Mouse (Mus musculus) c-Kit-positive CD71-negative TER-119-negative erythroid progenitor cells, embryonic 14.5 days (primary cell): ENCODE data around the gene Eif1ad.
"Not testable (repeated sequence)": the region's sequence is repeated elsewhere in the genome, so short reads cannot be mapped to it uniquely, and the experiment has no call there.

Source experiments
- DNase-seq: peaks from one replicate; pipeline ENCODE4 v3.0.0-alpha.2; 2013; ENCODE audit warnings: low read depth

Eif1ad gene

DNA sequence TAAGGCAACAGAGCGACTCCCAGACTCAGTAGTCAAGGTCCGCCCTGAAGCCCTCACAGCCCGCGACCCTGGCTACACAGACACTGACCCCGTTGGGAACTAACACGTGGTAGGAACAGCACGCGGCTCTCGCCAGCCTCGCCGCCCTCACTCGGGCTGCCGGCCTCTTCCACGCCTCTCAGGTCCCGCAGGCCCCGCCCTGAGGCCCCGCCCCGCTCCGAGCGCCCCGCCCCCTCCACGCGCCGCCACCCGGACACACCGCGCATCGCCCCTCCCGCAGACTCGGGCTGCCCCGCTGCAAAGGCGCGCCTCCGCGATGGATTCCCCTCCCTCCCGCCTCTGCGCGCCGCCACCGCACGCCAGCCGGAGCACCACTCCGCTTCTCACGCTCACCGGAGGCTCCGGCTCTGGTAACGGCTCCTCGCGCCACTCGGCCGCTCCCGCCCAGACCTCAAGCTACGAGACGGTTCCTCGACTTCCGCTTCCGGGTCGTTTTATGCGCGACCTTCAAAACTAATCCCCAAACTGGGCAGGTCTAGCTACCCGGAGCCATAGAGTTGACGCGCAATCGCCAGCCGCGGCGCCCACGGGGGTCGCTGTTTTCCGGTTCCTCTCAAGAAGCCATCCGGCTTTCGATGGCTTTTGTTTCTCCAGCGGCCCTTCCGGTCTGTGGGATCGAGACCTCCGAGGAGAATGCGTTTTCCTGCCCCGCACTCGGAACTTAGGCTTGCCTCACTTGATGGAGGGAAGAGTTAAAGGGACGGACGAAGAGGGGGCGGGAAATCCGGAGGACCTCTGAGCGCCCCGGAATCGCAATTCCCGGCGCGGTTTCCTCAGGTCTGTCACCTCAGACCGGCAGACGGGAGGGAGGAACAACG is at the start of gene Eif1ad:
Gene Eif1ad, plus strand, starts transcription at position 567 of the 878 bp plus-strand sequence.
- peak; percentile 96 for DNase-seq

DNA sequence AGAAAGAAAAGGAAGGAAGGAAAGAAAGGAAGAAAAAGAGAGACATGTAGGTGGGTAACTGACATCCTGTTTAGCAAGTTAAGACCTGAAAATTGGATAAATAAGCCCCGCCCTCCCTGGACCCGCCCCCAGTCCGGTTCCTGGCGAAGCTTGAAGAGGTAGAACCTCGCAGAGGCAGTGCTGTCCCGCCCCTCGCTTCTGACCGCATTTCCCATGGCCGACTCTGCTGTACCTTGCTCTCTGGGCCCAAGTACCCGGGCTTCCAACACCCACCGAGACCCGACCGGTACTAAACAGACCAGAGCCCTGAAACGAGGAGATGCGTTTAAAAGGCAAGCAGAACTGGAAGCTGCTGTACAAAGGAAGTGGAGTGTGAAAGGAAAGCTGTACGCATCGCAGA is 42.7 kb upstream of the Eif1ad start:
- no peak for DNase-seq

DNA sequence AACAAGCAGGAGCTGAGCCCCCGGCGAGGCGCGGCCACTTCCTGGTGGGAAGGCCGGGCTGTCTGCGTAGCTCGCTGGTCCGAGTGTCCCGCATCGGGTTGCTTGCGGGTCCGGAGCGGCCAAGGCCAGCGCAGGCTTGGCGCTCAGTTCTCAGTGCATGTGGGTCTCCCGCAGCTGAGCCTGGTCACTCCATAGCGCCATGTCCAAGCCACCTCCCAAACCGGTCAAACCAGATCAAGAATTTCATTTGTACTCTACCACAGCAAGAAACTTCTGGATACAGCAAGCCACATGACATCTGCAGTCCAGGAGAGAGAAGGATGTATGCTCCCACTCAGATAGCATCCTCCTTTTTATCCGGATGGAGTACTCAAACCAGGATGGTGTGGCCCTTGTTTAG is 38.6 kb upstream of the Eif1ad start:
- DNase-seq, result no peak

DNA sequence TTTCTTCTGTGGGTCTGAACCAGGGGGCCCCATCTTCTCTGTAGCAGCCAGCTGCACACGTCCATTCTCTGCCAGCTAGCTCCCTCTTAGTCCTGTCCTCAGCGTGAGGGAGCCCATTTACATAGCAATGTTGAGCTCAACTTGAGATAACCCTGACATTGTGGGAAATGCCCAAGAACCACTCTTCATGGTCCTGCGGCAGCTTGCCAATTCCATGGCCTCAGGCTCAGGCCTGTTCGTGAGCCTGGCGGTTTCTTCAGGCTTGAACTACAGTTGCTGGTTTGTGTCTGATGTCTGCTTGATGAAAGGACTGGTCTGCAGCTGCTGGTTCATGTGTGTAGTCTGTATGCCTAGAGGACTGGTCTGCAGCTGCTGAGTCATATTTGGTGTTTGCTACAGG is 31.8 kb upstream of the Eif1ad start:
- no peak for DNase-seq

DNA sequence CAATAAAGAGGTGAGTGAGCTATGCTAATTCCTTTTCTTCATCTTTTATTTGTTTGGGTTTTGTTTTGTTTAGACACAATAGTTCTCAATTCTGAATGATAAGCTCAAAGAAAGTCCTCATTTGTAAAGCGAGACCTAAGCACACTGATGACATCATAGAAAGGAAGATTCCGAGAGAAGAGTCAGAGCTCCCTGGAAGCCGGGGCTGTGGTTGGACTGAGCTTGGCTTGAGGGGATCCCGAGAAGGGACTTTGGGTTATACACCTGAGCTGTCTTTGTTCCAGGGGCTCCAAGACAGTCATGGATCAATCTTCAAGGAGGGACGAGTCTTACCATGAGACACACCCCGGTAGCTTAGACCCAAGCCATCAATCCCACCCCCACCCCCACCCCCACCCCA is 31.1 kb upstream of the Eif1ad start, which contains the start of gene Catsper1:
Gene Catsper1, plus strand, starts transcription at position 301 of the 400 bp plus-strand sequence.
- DNase-seq, result no peak

DNA sequence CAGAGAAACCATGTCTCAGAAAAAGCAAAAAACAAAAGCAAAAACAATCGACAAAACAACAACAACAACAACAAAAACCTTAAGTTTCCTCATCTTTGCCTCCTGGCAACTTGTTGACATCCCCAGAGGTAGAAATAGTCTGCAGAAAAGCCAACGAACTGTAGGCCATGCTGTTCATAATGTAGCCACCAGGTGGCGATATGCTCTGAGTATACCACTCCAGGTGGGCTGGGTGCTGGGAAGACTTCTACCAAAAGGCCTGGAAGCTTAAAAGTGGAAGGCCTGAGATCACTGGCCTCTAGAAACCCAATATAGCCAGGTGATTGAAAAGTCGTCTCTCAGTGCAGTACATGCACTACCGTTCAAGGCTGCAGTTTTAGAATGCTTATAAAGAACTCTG is 28.6 kb upstream of the Eif1ad start:
- peak; percentile 53 for DNase-seq

DNA sequence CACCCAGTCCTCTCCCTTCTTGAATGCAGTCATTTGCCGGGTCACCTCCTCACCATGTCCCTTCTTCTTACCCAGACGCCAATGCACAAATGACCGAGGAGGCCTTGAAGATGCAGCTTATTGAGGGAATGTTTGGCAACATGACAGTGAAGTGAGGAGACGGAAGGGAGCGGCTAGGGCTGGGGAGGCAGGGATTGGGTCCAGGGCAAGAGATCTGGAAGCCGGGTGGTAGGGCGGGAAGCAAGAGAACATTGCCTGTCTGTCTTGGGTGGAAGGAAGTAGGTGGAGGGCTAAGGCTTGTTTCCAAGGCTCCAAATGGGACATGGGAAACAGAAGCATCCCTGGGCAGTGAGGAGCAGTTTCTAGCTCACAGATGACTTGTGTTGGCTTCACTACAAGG is 25.2 kb upstream of the Eif1ad start:
- DNase-seq, result no peak

DNA sequence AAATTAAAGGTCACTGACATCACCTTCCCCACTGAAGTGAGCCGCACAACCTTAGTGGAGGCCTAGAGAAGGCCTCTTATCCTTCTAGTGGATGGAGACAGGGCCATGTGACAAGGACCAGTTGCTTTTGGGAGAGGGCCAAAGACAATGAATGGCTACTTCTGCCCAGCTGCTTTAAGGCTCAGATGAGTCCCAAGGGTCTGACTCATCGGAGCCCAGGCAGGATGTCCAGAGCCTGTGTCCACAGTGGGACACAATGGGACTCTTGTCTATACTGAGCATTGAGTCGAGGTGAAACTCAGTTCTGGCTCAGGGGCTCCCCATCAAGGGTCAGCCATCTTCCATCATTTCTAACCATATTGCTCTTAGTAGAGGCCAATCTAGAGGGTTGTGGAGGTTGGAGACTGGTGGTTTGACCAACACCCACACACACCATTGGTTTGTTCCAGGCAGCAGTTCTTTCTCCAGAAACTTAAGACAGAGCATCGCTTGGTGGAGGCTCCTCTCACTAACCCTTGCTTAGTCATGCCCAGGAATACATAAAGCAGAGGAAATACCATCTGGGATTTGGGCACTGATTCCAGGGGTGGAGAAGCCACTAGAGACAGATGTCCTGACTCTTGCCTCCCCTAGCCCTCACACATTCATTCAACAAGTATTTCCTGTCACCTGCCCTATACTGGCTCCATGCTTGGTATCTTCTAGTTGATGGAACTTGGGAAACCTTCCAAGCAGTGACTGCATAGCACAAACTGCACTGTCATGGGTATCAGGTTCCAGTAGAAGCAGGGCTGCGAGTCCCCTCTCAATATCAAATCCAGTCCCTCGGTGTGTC is 21.0 kb upstream of the Eif1ad start:
- DNase-seq, result no peak

DNA sequence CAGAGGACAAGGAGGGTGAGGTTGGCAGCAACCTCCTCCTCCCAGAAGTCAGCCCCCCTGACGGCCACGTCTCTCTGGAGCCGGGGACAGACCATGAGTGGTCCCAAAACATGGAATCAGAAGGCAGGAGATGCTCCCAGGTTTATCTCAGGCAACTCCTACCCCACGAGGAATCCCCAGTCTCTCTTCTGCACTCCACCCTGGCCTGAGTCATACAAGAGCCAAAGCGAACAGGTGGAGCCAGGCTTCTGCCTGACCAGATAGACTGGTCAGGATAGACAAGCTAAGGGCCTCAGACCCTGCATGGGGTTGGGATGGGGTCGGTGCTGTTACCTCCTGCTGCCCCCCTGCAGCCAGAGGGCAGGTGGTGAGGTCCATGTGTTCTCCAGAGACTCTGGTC is 18.5 kb upstream of the Eif1ad start:
- DNase-seq, result no peak

DNA sequence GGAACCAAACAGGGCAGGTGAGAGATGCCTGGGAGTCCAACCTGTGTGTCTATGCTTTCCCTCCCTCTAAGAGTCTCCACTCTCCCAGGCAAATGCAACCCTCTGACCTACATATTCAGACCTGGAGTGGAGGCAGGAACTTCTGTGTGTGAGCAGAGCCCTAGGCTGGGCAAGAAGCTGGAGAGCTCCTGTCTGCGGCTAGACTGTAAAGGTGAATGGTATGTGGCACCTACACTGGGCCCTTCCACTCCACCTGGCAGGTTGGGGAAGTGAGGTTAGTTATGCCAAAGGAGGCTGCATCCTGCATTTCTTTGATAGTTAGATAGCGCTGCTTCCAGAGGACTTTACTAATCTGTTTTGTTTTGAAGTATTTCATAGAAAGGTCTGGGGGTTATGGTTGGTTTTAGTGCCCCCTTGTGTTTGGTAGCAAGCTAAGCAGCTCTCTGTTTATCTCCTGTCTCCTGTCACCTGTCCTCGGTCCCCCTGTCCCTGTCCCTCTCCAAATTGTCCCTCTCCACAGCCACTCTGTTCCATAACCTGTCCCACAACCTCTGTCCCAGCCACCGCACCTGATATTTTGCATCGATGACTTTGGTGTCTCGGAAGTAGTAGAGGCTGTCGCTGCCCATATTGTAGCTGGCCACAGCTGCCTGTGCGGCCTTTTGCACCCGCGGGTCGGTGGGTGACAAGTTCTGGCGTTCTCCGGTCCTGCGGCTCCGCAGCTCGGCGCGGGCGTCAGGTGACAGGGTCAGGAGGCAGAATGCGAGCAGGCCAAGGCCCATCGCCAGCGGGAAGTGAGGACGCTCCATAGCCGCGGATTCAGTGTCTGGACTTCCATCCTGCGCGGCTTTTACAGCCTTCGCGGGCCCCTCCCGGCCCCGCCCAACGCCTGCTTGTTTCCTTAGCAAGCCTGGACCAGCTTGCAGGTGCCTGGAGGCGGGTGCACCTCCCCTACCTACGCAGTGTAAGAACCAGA is 17.7 kb upstream of the Eif1ad start:
- DNase-seq, result peak; percentile 33

DNA sequence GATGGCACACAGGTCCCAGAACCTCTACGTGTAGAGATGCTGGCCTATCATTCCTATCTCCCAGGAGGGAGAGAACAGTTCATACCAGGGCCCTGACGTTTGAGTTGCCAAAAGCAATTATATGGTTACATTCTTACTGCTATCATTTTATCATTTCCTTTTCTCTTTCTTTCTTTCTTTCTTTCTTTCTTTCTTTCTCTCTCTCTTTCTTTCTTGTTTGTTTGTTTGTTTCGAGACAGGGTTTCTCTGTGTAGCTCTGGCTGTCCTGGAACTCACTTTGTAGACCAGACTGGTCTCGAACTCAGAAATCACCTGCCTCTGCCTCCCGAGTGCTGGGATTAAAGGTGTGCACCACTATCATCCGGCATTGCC is 17.1 kb upstream of the Eif1ad start, which contains the start of gene Cst6:
Gene Cst6, minus strand, starts transcription at position 73 of the 372 bp plus-strand sequence.
- not testable (repeated sequence) for DNase-seq

DNA sequence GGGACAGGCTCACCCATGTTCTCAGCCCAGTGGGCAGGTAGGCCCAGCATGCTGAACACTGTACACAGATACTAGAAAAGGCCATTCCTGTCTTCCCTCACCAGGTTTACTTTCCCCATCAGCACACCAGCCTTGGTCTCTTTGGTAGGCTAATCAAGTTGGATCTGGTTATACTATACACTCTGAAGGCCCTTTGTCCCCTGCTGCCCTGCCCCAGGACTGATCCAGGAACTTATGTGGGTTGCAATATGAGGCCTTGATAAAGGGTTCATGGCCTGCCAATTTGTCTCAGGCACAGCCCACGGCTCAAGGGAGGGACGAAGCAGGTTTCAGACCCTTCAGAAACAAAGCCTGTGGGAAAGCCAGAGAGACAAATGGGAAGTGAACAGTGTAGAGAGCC is 12.9 kb upstream of the Eif1ad start:
- DNase-seq, result no peak

DNA sequence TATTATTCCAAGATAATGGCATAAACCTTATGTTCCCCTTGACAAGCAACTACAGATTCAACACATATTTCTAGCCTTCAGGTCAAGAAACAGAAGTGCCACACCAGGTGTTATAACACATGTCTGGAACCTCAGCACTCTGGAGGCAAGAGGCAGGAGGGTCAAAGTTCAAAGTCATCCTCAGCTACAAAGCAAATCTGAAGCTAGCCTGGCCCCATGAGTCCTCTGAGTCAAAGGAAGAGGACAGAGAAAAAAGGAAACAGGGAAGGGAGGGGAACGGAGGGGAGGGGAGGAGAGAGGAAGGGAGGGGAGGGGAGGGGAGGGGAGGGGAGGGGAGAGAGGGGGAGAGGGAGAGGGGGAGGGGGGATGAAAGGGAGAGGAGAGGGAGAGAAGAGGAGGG is 10.5 kb upstream of the Eif1ad start:
- no peak for DNase-seq

DNA sequence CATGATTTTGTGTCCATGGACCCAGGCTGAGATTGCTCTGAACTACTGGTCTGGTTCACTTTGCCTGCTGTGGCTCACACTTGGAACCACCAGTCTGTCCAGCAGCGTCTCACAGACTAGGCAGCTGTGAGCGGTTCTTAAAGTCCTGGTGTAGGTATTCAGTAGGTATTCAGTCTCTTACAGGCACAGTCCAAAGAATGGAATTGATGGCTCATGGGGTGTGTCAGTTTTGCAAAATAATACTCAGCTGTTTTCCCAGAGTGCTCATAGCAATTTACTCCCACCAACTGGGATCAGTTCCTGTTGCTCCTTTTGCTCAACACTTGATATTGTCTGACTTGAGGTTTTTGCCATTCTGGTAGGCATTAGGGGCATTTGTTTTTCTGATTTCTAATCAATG is 4.4 kb upstream of the Eif1ad start:
- DNase-seq, result no peak

DNA sequence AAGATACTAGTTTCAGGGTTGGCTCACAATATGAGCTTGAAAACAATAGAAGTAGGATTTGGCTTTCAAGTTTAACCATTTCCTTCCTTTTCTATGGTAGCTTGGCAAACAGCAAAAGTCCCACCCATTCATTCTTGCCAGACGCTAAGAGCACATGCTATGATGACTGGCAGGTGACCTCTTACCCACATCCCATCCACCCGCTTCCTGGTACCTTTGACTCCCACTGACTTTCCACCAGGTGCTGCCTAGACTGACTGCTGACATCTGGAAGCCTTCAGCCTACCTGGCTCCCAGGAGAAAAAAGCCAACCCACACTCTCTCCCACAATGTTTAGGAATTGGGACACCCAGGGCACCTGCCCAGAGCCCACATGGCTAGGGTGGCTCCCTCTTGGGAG is 2.4 kb upstream of the Eif1ad start:
- no peak for DNase-seq

DNA sequence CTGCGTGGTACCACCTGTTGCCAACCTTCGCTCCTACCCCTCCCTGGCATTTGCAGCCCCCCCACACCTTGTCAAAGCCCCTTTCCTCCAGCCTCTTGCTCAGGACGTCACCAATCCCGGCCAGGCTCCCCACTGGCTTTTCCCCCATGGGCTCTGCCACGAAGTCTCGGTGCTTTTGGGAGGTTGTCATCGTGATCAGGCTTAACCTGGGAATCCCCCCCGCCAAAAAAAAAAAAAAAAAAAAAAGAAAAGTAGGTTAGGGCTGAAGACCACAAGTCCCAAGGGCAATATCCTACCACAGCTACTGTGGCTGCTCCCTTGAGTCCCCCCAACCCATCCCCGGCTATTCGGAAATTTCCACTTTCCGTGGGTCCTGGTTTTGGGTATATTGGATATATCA is 790 bp upstream of the Eif1ad start:
- no peak for DNase-seq

DNA sequence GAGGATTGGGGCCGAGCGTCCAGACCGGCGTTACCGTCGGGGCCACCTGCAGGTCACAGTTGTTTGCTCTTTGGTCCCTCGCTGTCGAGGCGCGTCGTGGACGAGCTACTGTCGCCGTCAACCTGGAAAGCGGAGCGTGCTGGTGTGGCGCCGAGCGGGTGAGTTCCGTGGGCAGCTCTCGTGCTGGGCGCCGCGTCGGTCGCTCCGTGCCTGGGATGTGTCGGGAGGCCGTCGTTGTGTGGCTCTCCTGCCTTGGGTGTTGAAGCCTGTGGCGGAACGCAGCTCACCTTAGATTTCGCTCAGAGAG is 465 bp downstream of the Eif1ad start, which contains the start of gene Banf1:
Gene Banf1, minus strand, starts transcription at position 116 of the 307 bp plus-strand sequence.
- DNase-seq, result no peak

DNA sequence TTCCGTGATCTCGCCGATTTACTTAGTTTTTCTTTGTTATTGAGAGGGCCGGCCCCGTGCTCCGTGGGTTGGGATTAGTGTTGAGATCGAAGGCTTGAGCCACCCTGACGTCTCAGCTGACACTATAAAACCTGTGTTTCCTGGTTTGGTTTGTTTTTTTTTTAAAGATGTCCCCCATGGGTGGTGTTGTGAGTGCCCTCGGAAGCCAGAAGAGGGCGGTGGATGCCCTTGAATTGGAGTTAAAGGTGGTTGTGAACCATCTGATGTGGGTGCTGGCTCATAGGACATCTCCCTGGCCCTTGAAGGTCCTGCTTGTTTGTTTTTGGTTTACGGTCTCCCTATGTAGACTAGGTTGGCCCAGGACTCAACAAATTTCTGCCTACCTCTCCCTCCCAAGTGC is 914 bp downstream of the Eif1ad start:
- peak; percentile 30 for DNase-seq

DNA sequence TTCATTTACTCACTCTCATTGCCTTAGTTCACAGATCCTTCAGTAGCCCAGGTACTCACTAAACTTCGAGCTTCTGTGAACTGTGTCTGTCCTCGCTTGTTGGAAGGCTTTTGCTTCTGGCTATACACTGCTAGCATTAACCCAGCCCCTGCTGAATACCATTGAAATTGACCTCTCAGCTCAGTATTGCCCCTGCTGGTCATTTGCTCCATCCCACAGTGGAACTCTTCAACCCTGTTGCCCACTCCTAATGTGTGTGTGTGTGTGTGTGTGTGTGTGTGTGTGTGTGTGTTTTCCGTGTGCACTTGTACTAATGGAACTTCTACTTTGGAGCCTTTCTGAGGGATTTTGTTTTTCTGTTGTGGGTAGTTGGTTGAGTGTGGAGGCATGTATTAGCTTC is 4.4 kb downstream of the Eif1ad start:
- no peak for DNase-seq

DNA sequence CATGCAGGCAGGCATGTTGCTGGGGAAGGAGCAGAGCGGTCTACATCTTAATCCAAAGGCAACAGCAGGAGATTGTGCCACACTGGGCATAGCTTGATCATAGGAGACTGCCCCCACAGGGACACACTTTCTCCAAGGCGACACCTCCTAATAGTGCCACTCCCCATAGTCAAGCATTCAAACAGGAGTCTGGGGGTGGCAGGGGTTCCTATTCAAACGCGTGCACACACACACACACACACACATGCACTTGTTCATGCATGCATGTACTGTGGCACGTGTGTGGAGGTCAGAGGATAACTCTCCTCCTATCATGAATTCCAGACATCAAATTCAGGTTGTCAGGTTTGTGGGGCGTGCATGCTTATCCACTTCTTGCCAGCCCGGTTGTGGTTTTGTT is 6.2 kb downstream of the Eif1ad start:
- DNase-seq, result no peak

DNA sequence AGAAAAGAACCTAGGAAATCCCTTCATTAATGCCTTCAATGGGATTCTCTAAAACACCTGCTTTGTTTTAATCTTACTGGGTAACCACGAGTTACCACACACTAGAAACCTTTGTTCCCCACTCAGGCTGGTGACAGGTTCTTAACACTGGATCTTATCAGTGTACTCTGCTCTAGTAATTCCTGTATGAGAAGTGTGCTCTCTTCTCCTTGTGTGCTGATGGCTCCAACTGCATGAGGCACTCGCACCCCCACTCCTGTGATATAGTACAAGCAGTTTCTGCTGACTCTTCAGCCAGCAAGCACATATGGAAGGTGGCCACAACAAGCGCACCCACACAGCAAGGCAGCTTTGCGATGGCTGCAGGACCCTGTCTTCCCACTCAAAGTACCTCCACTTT is 7.6 kb downstream of the Eif1ad start:
- no peak for DNase-seq

DNA sequence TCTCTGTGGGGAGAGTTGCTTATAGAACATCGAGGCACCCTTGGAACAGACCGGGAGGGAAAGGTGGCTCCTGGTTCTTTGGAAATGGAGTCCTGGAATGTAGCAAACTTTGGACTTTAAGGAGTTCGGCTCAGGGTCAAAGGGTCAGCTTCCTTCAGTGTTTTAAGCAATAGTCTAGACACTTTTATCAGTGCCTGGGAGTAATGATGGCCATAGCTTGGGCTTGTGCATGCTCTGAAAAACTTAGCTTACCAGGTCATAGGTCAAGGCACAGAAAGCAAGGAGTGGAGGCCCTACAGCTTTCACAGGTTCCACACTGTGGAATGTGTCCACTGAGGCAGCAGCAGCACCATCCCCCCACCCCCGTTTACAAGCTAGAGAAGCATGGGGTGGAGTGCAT is 8.2 kb downstream of the Eif1ad start:
- no peak for DNase-seq
